Mouse (Mus musculus) intestine, embryonic 15.5 days (tissue): ENCODE measurements around the gene Adamts7. TPM values are rescaled to one million over a fixed set of nuclear protein-coding genes. Genes with fewer than 3 reads are reported as not detected.

ENCODE experiments used
- ATAC-seq: fragments of 200-750 bp; cut with Nextera tagmentation; 2 replicates; pipeline ENCODE4 v1.8.0; 2017; ENCODE audit warnings: moderate TSS enrichment, moderate library complexity
- H3K27ac ChIP-seq: fragments of 300-500 bp; sonication (generic); 2 replicates; pipeline ENCODE4 v1.5.1; 2015; ENCODE audit warnings: mild to moderate bottlenecking, inconsistent platforms
- H3K27me3 ChIP-seq: fragments of 300-500 bp; sonication (generic); replicated peaks from 2 replicates; pipeline ENCODE4 v1.6.1; 2015; ENCODE audit warnings: inconsistent platforms
- H3K36me3 ChIP-seq: fragments of 300-500 bp; sonication (generic); 2 replicates; pipeline ENCODE4 v1.6.1; 2015; ENCODE audit warnings: inconsistent platforms
- H3K4me1 ChIP-seq: fragments of 300-500 bp; sonication (generic); replicated peaks from 2 replicates; pipeline ENCODE4 v1.6.1; 2015; ENCODE audit warnings: inconsistent platforms
- H3K4me2 ChIP-seq: fragments of 300-500 bp; sonication (generic); replicated peaks from 2 replicates; pipeline ENCODE4 v1.6.1; 2015; ENCODE audit warnings: mild to moderate bottlenecking, inconsistent platforms
- H3K4me3 ChIP-seq: fragments of 300-500 bp; sonication (generic); replicated peaks from 2 replicates; pipeline ENCODE4 v1.5.1; 2015; ENCODE audit warnings: inconsistent platforms
- H3K9ac ChIP-seq: fragments of 300-500 bp; sonication (generic); 2 replicates; pipeline ENCODE4 v1.6.1; 2015; ENCODE audit warnings: inconsistent platforms
- H3K9me3 ChIP-seq: fragments of 300-500 bp; sonication (generic); 2 replicates; pipeline ENCODE4 v1.6.1; 2016; ENCODE audit warnings: inconsistent platforms
- WGBS: fragments of 180-500 bp; shearing (Covaris S2); methylation state at CpG from one replicate; pipeline ENCODE4 v1.1.7; 2015; 5-methylcytosine and 5-hydroxymethylcytosine counted together
- polyA plus RNA-seq: library from polyadenylated mRNA; unstranded; fragments of >200 nt; fragmentation: Nextera tagmentation; extraction: Ambion mirVana; gene quantifications from 2 replicates; pipeline ENCODE4 v1.2.1, GENCODE M21; 2015

Adamts7 gene
- polyA plus RNA-seq, 1 experiment from 2014 or later = 14.1 TPM

- Histone ChIP-seq H3K36me3 (peaks cover 21% of the 10 kb centered on the region), H3K9ac (no peak overlapping the region), H3K9me3 (no peaks in the 10 kb centered on the region), H3K4me2 (no peak overlapping the region), H3K4me3 (no peak overlapping the region), H3K27me3 (no peaks in the 10 kb centered on the region), H3K27ac (no peak overlapping the region), H3K4me1 (no peaks in the 10 kb centered on the region)
- 88% methylated on average over 15 of the region's 15 CpGs for WGBS
- no peak for ATAC-seq
Observed at GRCm38 (mm10) chr9:90244301-90245151, 81.7 kb downstream of the Adamts7 start.

- no peak overlapping the region for H3K4me3 ChIP-seq
- H3K36me3 ChIP-seq = peaks cover 21% of the 10 kb centered on the region
- H3K27ac ChIP-seq = no peak overlapping the region
- no peak for ATAC-seq
- H3K27me3 ChIP-seq = no peaks in the 10 kb centered on the region
- no peaks in the 10 kb centered on the region for H3K9me3 ChIP-seq
- no peak overlapping the region for H3K9ac ChIP-seq
- WGBS = 89% methylated on average over 6 of the region's 6 CpGs
- no peaks in the 10 kb centered on the region for H3K4me1 ChIP-seq
- H3K4me2 ChIP-seq = no peak overlapping the region
Observed at GRCm38 (mm10) chr9:90245206-90245605, 82.3 kb downstream of the Adamts7 start.

- no peaks in the 10 kb centered on the region for H3K4me1 ChIP-seq
- no peak overlapping the region for H3K27ac ChIP-seq
- no peak overlapping the region for H3K4me2 ChIP-seq
- H3K9ac ChIP-seq = no peak overlapping the region
- H3K36me3 ChIP-seq = peaks cover 21% of the 10 kb centered on the region
- no peaks in the 10 kb centered on the region for H3K27me3 ChIP-seq
- H3K4me3 ChIP-seq = no peak overlapping the region
- no peak for ATAC-seq
- no peaks in the 10 kb centered on the region for H3K9me3 ChIP-seq
- 93% methylated on average over 5 of the region's 5 CpGs for WGBS
Observed at GRCm38 (mm10) chr9:90245781-90246180, 82.9 kb downstream of the Adamts7 start.

- Histone ChIP-seq H3K4me2 (no peak overlapping the region), H3K36me3 (peaks cover 21% of the 10 kb centered on the region), H3K4me3 (no peak overlapping the region), H3K9ac (no peak overlapping the region), H3K9me3 (no peaks in the 10 kb centered on the region), H3K4me1 (no peaks in the 10 kb centered on the region; the same call in 1 of the 2 replicates), H3K27me3 (no peaks in the 10 kb centered on the region), H3K27ac (no peak overlapping the region)
- 81% methylated on average over 7 of the region's 7 CpGs for WGBS
- ATAC-seq = no peak
Observed at GRCm38 (mm10) chr9:90247316-90247715, 84.4 kb downstream of the Adamts7 start.

GRCm38 (mm10) chr9:90248326-90248725 is 85.5 kb downstream of the Adamts7 start:
- ATAC-seq = no peak
- Histone ChIP-seq H3K4me1 (no peaks in the 10 kb centered on the region; the same call in 1 of the 2 replicates), H3K4me2 (no peak overlapping the region), H3K4me3 (no peak overlapping the region), H3K36me3 (peaks cover 21% of the 10 kb centered on the region), H3K27me3 (no peaks in the 10 kb centered on the region), H3K9me3 (no peaks in the 10 kb centered on the region), H3K9ac (no peak overlapping the region), H3K27ac (no peak overlapping the region)
- 76% methylated on average over 7 of the region's 7 CpGs for WGBS

GRCm38 (mm10) chr9:90249036-90249435 is 86.2 kb downstream of the Adamts7 start:
- no peak overlapping the region for H3K4me2 ChIP-seq
- H3K4me1 ChIP-seq = no peaks in the 10 kb centered on the region; the same call in 1 of the 2 replicates
- no peak overlapping the region for H3K4me3 ChIP-seq
- no peaks in the 10 kb centered on the region for H3K27me3 ChIP-seq
- no peaks in the 10 kb centered on the region for H3K9me3 ChIP-seq
- no peak overlapping the region for H3K27ac ChIP-seq
- H3K9ac ChIP-seq = no peak overlapping the region
- 88% methylated on average over 2 of the region's 2 CpGs for WGBS
- H3K36me3 ChIP-seq = peaks cover 21% of the 10 kb centered on the region
- no peak for ATAC-seq

- peak; percentile 73; the same call in 1 of the 2 replicates for ATAC-seq
- H3K4me1 ChIP-seq = no peaks in the 10 kb centered on the region; the same call in 1 of the 2 replicates
- H3K4me3 ChIP-seq = no peak overlapping the region
- no peaks in the 10 kb centered on the region for H3K9me3 ChIP-seq
- H3K4me2 ChIP-seq = no peak overlapping the region
- peaks cover 19% of the 10 kb centered on the region for H3K36me3 ChIP-seq
- H3K9ac ChIP-seq = no peak overlapping the region
- 84% methylated on average over 5 of the region's 5 CpGs for WGBS
- no peak overlapping the region for H3K27ac ChIP-seq
- H3K27me3 ChIP-seq = no peaks in the 10 kb centered on the region
Observed at GRCm38 (mm10) chr9:90250141-90250775, 87.4 kb downstream of the Adamts7 start.

GRCm38 (mm10) chr9:90250964-90251750 is 88.3 kb downstream of the Adamts7 start:
- H3K27ac ChIP-seq = no peak overlapping the region
- H3K27me3 ChIP-seq = no peaks in the 10 kb centered on the region
- peaks cover 17% of the 10 kb centered on the region for H3K36me3 ChIP-seq
- H3K9ac ChIP-seq = no peak overlapping the region
- WGBS = 68% methylated on average over 13 of the region's 13 CpGs
- ATAC-seq = peak; percentile 65
- no peaks in the 10 kb centered on the region for H3K9me3 ChIP-seq
- H3K4me1 ChIP-seq = no peaks in the 10 kb centered on the region; the same call in 1 of the 2 replicates
- no peak overlapping the region for H3K4me3 ChIP-seq
- no peak overlapping the region for H3K4me2 ChIP-seq

- Histone ChIP-seq H3K4me2 (no peak overlapping the region), H3K9me3 (no peaks in the 10 kb centered on the region), H3K4me1 (no peaks in the 10 kb centered on the region; the same call in 1 of the 2 replicates), H3K36me3 (peaks cover 7% of the 10 kb centered on the region), H3K4me3 (no peak overlapping the region), H3K9ac (no peak overlapping the region), H3K27me3 (no peaks in the 10 kb centered on the region), H3K27ac (no peak overlapping the region)
- no peak for ATAC-seq
- WGBS = 90% methylated on average over 2 of the region's 2 CpGs
Observed at GRCm38 (mm10) chr9:90253181-90253580, 90.3 kb downstream of the Adamts7 start.

- whole genome bisulfite sequencing = 59% methylated on average over 6 of the region's 6 CpGs
- no peak overlapping the region for H3K9ac ChIP-seq
- H3K36me3 ChIP-seq = no peaks in the 10 kb centered on the region; the same call in 1 of the 2 replicates
- H3K9me3 ChIP-seq = no peaks in the 10 kb centered on the region
- no peak overlapping the region for H3K4me2 ChIP-seq
- H3K27me3 ChIP-seq = no peaks in the 10 kb centered on the region
- H3K27ac ChIP-seq = no peak overlapping the region
- no peak for ATAC-seq
- H3K4me3 ChIP-seq = no peak overlapping the region
- peaks cover 15% of the 10 kb centered on the region for H3K4me1 ChIP-seq
Observed at GRCm38 (mm10) chr9:90255844-90256405, 93.1 kb downstream of the Adamts7 start.

- Histone ChIP-seq H3K27me3 (no peaks in the 10 kb centered on the region), H3K36me3 (no peaks in the 10 kb centered on the region; the same call in 1 of the 2 replicates), H3K4me1 (peaks cover 21% of the 10 kb centered on the region), H3K9me3 (no peaks in the 10 kb centered on the region), H3K4me2 (no peak overlapping the region), H3K9ac (no peak overlapping the region), H3K27ac (no peak overlapping the region), H3K4me3 (no peak overlapping the region)
- WGBS = 69% methylated on average over 7 of the region's 7 CpGs
- ATAC-seq = no peak
Observed at GRCm38 (mm10) chr9:90257220-90257619, 94.4 kb downstream of the Adamts7 start.
